Mouse (Mus musculus): ENCODE data around the gene Cyb5d1.

- TF ChIP-seq CTCF (IDR thresholded peaks at IDR 0.05; ENCODE audit: control insufficient read depth, insufficient read depth, insufficient replicate concordance, low read depth, low read length) (no peak), POLR2A (IDR thresholded peaks at IDR 0.05; ENCODE audit: control insufficient read depth, low read depth, low read length) (no peak)
These were observed 28.4 kb downstream of the Cyb5d1 start for GRCm38 (mm10) chr11:69366855-69367615.

Data from testis, adult 2 months (tissue).